Mouse (Mus musculus): ENCODE results near the gene Klc4.

Gene Klc4

DNA sequence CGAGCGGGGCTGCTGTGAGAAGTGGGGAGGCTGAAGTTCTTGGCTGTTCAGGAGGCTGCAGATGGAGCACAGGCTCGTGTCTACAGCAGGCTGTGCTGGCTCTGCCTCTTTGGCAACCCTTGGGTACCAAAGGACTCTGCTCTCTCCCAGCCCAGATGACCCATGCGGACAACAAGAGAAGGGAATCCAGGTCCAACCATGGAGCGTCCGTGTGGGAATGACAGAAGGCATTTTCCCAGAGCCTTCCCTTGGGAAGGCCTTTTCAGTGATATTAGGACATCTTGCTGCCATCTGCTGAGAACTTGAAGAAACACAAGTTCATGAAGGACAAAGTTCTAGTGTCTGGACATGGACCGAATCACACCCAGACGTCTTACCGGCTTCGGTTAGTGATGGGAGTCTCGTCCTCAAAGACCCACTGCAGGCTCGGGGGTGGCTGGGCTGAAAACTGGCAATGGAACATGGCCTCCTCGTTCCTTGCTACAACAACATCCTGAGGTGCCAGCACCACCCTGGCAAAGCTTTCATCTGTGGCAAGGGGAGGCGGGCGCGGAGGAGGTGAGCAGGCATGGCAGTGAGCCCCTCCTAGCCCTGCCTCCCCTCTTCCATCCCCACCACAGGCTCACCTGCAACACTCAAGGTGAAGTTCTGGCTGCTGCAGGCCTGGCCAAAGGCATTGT lies 56.0 kb downstream of the Klc4 start:
- DNase-seq (ENCODE audit: low spot score in 2 of 2), result no peak

DNA sequence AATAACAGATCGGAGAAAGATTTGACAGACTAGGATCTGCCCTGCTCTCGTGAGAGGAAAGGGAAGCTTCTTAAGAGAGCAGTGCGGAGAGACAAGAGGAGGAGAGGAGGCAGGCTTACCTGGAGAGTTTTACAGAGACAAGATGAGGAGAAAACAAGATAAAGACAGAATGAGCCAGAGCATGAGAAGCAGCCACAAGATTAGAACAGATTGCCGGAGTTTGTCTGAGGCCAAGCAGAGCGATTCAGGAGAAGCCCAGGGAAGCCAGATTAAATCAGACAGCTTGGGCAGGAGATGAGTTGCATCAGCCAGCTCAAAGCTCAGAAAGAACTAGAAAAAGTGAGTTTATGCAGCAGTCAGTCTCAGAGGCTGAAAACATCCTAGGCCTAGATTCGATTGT lies 56.9 kb downstream of the Klc4 start:
- DNase-seq (ENCODE audit: low spot score in 2 of 2), result no peak

DNA sequence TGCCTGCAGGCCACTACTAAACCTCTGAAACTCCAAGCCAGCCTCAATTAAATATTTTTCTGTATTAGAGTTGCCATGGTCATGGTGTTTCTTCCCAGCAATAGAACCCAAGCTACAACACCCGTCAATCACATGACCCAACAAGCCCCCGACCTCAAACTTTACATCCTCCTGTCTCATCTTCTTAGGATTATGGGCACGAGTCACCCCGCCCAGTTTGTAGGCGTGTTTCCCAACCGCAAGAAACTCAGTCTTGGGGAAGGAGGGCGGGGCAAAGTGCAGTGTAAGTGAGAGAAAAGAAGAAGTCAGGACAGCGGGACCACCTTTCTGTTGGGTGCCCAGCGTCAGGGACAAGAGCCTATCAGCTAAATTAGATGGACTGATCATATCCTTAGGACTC lies 57.6 kb downstream of the Klc4 start:
- no peak for DNase-seq (ENCODE audit: low spot score in 2 of 2)

DNA sequence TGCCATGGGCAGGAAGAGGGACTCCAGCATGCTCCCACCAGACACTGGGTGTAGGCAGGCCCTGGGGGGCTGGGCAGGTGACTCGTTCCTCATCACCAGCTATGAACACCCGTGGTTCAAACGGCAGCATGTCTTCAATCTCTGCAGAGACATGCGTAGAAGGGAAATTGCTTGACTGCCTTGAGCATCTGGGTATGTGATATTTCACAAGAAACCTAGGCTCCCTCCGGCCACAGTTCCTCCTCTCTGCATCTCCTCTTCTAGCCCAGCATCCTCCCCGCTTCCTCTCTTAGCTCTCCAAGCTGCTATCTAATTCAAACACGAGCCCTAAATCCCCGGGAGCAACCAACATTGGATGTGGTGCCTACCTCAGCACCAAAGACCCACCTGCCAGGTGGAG lies 59.5 kb downstream of the Klc4 start:
- no peak for DNase-seq (ENCODE audit: low spot score in 2 of 2)
